Mouse (Mus musculus) forebrain, embryonic 14.5 days (tissue): ENCODE data around the gene Farp1. TPM values are rescaled to one million over a fixed set of nuclear protein-coding genes. Genes with fewer than 3 reads are reported as not detected.
"Not testable (repeated sequence)": the region's sequence is repeated elsewhere in the genome, so short reads cannot be mapped to it uniquely, and the experiment has no call there.

Source experiments
- ATAC-seq: fragments of 200-750 bp; cut with Nextera tagmentation; 2 replicates; pipeline ENCODE4 v1.8.0; 2017; ENCODE audit warnings: mild to moderate bottlenecking, moderate library complexity
- DNase-seq: peaks from one replicate; pipeline ENCODE4 v3.0.0-alpha.2; 2015; ENCODE audit warnings: low spot score
- H3K27ac ChIP-seq: fragments of 300-500 bp; sonication (generic); 2 replicates; pipeline ENCODE4 v1.5.1; 2014; ENCODE audit warnings: low read depth, mild to moderate bottlenecking, control low read depth, low read length, moderate library complexity
- H3K27me3 ChIP-seq: fragments of 300-500 bp; sonication (generic); replicated peaks from 2 replicates; pipeline ENCODE4 v1.6.1; 2014; ENCODE audit warnings: low read length, control low read depth, mixed read lengths; ENCODE audit not compliant: control insufficient read depth, insufficient read depth
- H3K36me3 ChIP-seq: fragments of 300-500 bp; sonication (generic); 2 replicates; pipeline ENCODE4 v1.6.1; 2014; ENCODE audit warnings: low read length, control low read depth; ENCODE audit not compliant: control insufficient read depth, insufficient read depth
- H3K4me1 ChIP-seq: fragments of 300-500 bp; sonication (generic); 2 replicates; pipeline ENCODE4 v1.6.1; 2014; ENCODE audit warnings: antibody characterized with exemption, low read length, control low read depth; ENCODE audit not compliant: control insufficient read depth, insufficient read depth
- H3K4me2 ChIP-seq: fragments of 300-500 bp; sonication (generic); 2 replicates; pipeline ENCODE4 v1.6.1; 2014; ENCODE audit warnings: mild to moderate bottlenecking, control low read depth, low read length
- H3K4me3 ChIP-seq: fragments of 300-500 bp; sonication (generic); 2 replicates; pipeline ENCODE4 v1.5.1; 2014; ENCODE audit warnings: low read depth, low read length, control low read depth
- H3K9ac ChIP-seq: fragments of 300-500 bp; sonication (generic); 2 replicates; pipeline ENCODE4 v1.6.1; 2014; ENCODE audit warnings: mild to moderate bottlenecking, low read length, control low read depth, moderate library complexity
- H3K9me3 ChIP-seq: fragments of 300-500 bp; sonication (generic); replicated peaks from 2 replicates; pipeline ENCODE4 v1.6.1; 2016; ENCODE audit warnings: low read length, control low read depth, mixed read lengths; ENCODE audit not compliant: control insufficient read depth
- WGBS: fragments of 180-500 bp; shearing (Covaris S2); extraction: QIAGEN DNeasy Blood & Tissue Kit; methylation state at CpG from one replicate; pipeline ENCODE4 v1.1.7; 2014; 5-methylcytosine and 5-hydroxymethylcytosine counted together
- polyA plus RNA-seq: library from polyadenylated mRNA; unstranded; fragments of >200 nt; fragmentation: Nextera tagmentation; extraction: Ambion mirVana; gene quantifications from 2 replicates; pipeline ENCODE4 v1.2.1, GENCODE M21; 2014

Gene Farp1
- polyA plus RNA-seq, 1 experiment from 2014 or later: 17.4 TPM

GRCm38 (mm10) chr14:121047780-121048179 lies 12.8 kb downstream of the Farp1 start:
- no peak overlapping the region for H3K27ac ChIP-seq
- no peak overlapping the region for H3K9ac ChIP-seq
- no peaks in the 10 kb centered on the region for H3K36me3 ChIP-seq
- H3K27me3 ChIP-seq: no peaks in the 10 kb centered on the region
- peaks cover 4% of the 10 kb centered on the region; the same call in 1 of the 2 replicates for H3K4me1 ChIP-seq
- H3K4me3 ChIP-seq: no peak overlapping the region
- H3K9me3 ChIP-seq: no peaks in the 10 kb centered on the region
- 86% methylated on average over 6 of the region's 6 CpGs for WGBS
- H3K4me2 ChIP-seq: no peak overlapping the region
- no peak for DNase-seq
- no peak for ATAC-seq

GRCm38 (mm10) chr14:121051002-121051401 lies 16.0 kb downstream of the Farp1 start:
- H3K4me2 ChIP-seq, H3K36me3 ChIP-seq, H3K4me1 ChIP-seq, DNase-seq, H3K27me3 ChIP-seq, H3K9ac ChIP-seq, H3K4me3 ChIP-seq, H3K9me3 ChIP-seq, ATAC-seq, H3K27ac ChIP-seq: not testable (repeated sequence)
- 87% methylated on average over 3 of the region's 4 CpGs for WGBS

GRCm38 (mm10) chr14:121053020-121053518 lies 18.1 kb downstream of the Farp1 start:
- H3K27ac ChIP-seq: no peak overlapping the region
- peaks cover 8% of the 10 kb centered on the region for H3K4me1 ChIP-seq
- H3K4me3 ChIP-seq: no peak overlapping the region
- no peak overlapping the region for H3K9ac ChIP-seq
- H3K27me3 ChIP-seq: no peaks in the 10 kb centered on the region
- no peaks in the 10 kb centered on the region for H3K9me3 ChIP-seq
- ATAC-seq: 0 out of 2 replicates have a peak, but pooled peaks have one; percentile 43
- 1% methylated on average over 5 of the region's 5 CpGs for WGBS
- H3K36me3 ChIP-seq: no peaks in the 10 kb centered on the region
- DNase-seq: peak; percentile 23
- H3K4me2 ChIP-seq: no peak overlapping the region

- Histone ChIP-seq H3K4me3 (no peak overlapping the region), H3K9ac (no peak overlapping the region), H3K4me1 (peaks cover 8% of the 10 kb centered on the region), H3K4me2 (no peak overlapping the region), H3K9me3 (no peaks in the 10 kb centered on the region), H3K27ac (no peak overlapping the region), H3K27me3 (no peaks in the 10 kb centered on the region), H3K36me3 (no peaks in the 10 kb centered on the region)
- 67% methylated on average over 5 of the region's 5 CpGs for WGBS
- DNase-seq (no peak), ATAC-seq (no peak)
These were observed 19.1 kb downstream of the Farp1 start for GRCm38 (mm10) chr14:121054062-121054461.

GRCm38 (mm10) chr14:121057750-121058149 lies 22.8 kb downstream of the Farp1 start:
- DNase-seq: no peak
- WGBS: 97% methylated on average over 5 of the region's 5 CpGs
- no peak for ATAC-seq
- no peaks in the 10 kb centered on the region for H3K27me3 ChIP-seq
- H3K9me3 ChIP-seq: no peaks in the 10 kb centered on the region
- no peak overlapping the region for H3K4me3 ChIP-seq
- H3K4me1 ChIP-seq: peaks cover 24% of the 10 kb centered on the region
- no peak overlapping the region for H3K4me2 ChIP-seq
- no peak overlapping the region for H3K9ac ChIP-seq
- no peaks in the 10 kb centered on the region for H3K36me3 ChIP-seq
- H3K27ac ChIP-seq: no peak overlapping the region

DNA sequence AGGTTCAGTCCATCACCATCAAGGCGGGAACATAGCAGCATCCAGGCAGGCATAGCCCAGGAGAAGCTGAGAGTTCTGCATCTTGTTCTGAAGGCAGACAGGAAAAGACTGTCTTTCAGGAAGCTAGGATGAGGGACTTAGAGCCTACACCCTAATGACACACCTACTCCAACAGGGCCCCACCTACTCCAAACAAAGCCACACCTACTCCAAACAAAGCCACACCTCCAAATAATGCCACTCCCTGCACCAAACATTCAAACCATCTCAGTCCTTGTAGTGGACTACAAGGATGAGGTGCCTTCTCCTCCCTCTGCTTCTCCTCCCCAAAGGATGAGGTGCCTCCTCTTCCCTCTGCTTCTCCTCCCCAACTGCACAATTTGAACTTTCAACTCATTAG lies 23.5 kb downstream of the Farp1 start:
- H3K9me3 ChIP-seq: no peaks in the 10 kb centered on the region
- no peak for ATAC-seq
- H3K4me2 ChIP-seq: no peak overlapping the region
- no peak overlapping the region for H3K27ac ChIP-seq
- H3K27me3 ChIP-seq: no peaks in the 10 kb centered on the region
- H3K4me3 ChIP-seq: no peak overlapping the region
- H3K36me3 ChIP-seq: no peaks in the 10 kb centered on the region
- no peak for DNase-seq
- H3K9ac ChIP-seq: no peak overlapping the region
- H3K4me1 ChIP-seq: peaks cover 25% of the 10 kb centered on the region
- 100% methylated on average over 1 of the region's 1 CpGs for WGBS

DNA sequence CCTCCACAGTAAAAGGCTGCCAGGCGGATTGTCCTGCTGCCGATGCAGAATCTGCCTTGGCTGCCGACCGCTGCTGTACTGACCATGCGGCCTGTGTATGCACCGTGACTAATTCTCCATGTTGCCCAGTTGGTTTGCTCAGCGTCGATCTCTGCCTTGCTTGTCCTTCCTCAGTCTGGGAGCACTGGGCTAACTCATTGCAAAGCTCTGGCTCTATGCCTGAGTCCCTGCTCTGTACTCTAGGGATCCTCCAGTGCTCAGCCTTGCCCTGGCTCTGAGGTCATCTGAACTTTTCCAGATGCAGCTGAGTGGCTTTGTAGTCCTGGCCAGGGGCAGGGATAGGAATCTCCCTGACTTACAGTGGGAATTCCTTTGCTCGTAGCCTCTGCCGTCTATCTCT lies 24.3 kb downstream of the Farp1 start:
- ATAC-seq (no peak), DNase-seq (no peak)
- no peaks in the 10 kb centered on the region for H3K36me3 ChIP-seq

DNA sequence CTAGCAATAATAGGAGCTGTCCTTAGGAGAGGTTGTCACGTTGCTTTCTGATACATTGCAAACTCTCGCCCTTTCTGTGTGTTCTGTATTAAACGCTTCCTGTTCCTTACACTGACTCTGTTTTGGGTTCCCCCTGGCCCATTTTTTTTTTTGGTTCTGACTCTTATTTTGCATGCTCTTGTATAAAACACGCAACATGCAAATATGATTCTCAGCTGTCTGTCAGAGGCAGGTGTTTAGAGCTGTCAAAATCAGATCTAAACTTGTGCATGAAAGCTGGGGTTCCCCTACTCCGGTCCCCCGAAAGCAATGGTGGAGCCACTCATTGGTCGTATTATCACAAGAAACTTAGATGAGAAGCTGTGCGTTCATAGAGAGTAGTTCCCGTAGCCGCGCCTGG lies 25.5 kb downstream of the Farp1 start:
- DNase-seq (no peak), ATAC-seq (no peak)
- Histone ChIP-seq H3K9me3 (no peaks in the 10 kb centered on the region), H3K9ac (no peak overlapping the region), H3K27ac (no peak overlapping the region), H3K4me1 (peaks cover 39% of the 10 kb centered on the region), H3K4me2 (no peak overlapping the region), H3K27me3 (no peaks in the 10 kb centered on the region), H3K36me3 (no peaks in the 10 kb centered on the region), H3K4me3 (no peak overlapping the region)
- 70% methylated on average over 11 of the region's 11 CpGs for WGBS

More for the DNA sequence above, 24.3 kb downstream of the Farp1 start:
- Histone ChIP-seq H3K9ac (no peak overlapping the region), H3K4me2 (no peak overlapping the region), H3K27me3 (no peaks in the 10 kb centered on the region), H3K4me1 (peaks cover 32% of the 10 kb centered on the region), H3K4me3 (no peak overlapping the region), H3K27ac (no peak overlapping the region), H3K9me3 (no peaks in the 10 kb centered on the region)
- WGBS: 59% methylated on average over 10 of the region's 10 CpGs

GRCm38 (mm10) chr14:121061686-121062085 lies 26.7 kb downstream of the Farp1 start:
- peak overlapping the region; percentile 5; the same call in 1 of the 2 replicates for H3K4me2 ChIP-seq
- H3K27ac ChIP-seq: peak overlapping the region; percentile 88
- H3K36me3 ChIP-seq: no peaks in the 10 kb centered on the region
- H3K9ac ChIP-seq: peak overlapping the region; percentile 43
- WGBS: 63% methylated on average over 4 of the region's 4 CpGs
- DNase-seq (peak; percentile 29), ATAC-seq (no peak)
- peaks cover 39% of the 10 kb centered on the region for H3K4me1 ChIP-seq
- no peaks in the 10 kb centered on the region for H3K9me3 ChIP-seq
- no peak overlapping the region for H3K4me3 ChIP-seq
- H3K27me3 ChIP-seq: no peaks in the 10 kb centered on the region
